Mouse (Mus musculus) liver, embryonic 12.5 days (tissue): Measurements from ENCODE around the gene Fxyd3. TPM values are rescaled to one million over a fixed set of nuclear protein-coding genes. Genes with fewer than 3 reads are reported as not detected.

ENCODE experiments used
- ATAC-seq: fragments of 200-750 bp; cut with Nextera tagmentation; 2 replicates; pipeline ENCODE4 v1.8.0; 2017; ENCODE audit warnings: moderate number of reproducible peaks, mild to moderate bottlenecking, moderate library complexity
- H3K27ac ChIP-seq: fragments of 300-500 bp; sonication (generic); 2 replicates; pipeline ENCODE4 v1.5.1; 2016; ENCODE audit warnings: mild to moderate bottlenecking
- H3K27me3 ChIP-seq: fragments of 300-500 bp; sonication (generic); replicated peaks from 2 replicates; pipeline ENCODE4 v1.6.1; 2016; ENCODE audit warnings: mild to moderate bottlenecking, moderate library complexity
- H3K36me3 ChIP-seq: fragments of 300-500 bp; sonication (generic); 2 replicates; pipeline ENCODE4 v1.6.1; 2016; ENCODE audit warnings: mild to moderate bottlenecking, moderate library complexity
- H3K4me1 ChIP-seq: fragments of 300-500 bp; sonication (generic); 2 replicates; pipeline ENCODE4 v1.6.1; 2016
- H3K4me2 ChIP-seq: fragments of 300-500 bp; sonication (generic); 2 replicates; pipeline ENCODE4 v1.6.1; 2016; ENCODE audit warnings: mild to moderate bottlenecking, moderate library complexity
- H3K4me3 ChIP-seq: fragments of 300-500 bp; sonication (generic); 2 replicates; pipeline ENCODE4 v1.5.1; 2016; ENCODE audit warnings: mild to moderate bottlenecking, moderate library complexity
- H3K9ac ChIP-seq: fragments of 300-500 bp; sonication (generic); 2 replicates; pipeline ENCODE4 v1.6.1; 2016; ENCODE audit warnings: mild to moderate bottlenecking, moderate library complexity
- H3K9me3 ChIP-seq: fragments of 300-500 bp; sonication (generic); replicated peaks from 2 replicates; pipeline ENCODE4 v1.6.1; 2016; ENCODE audit warnings: mild to moderate bottlenecking, moderate library complexity
- WGBS: fragments of 180-500 bp; shearing (Covaris S2); methylation state at CpG from one replicate; pipeline ENCODE4 v1.1.7; 2016; ENCODE audit not compliant: insufficient replicate concordance; 5-methylcytosine and 5-hydroxymethylcytosine counted together
- polyA plus RNA-seq: library from polyadenylated mRNA; unstranded; fragments of >200 nt; fragmentation: Nextera tagmentation; extraction: Ambion mirVana; gene quantifications from 2 replicates; pipeline ENCODE4 v1.2.1, GENCODE M21; 2016

Gene Fxyd3
- polyA plus RNA-seq, 1 experiment from 2014 or later, result 0.86 TPM

DNA sequence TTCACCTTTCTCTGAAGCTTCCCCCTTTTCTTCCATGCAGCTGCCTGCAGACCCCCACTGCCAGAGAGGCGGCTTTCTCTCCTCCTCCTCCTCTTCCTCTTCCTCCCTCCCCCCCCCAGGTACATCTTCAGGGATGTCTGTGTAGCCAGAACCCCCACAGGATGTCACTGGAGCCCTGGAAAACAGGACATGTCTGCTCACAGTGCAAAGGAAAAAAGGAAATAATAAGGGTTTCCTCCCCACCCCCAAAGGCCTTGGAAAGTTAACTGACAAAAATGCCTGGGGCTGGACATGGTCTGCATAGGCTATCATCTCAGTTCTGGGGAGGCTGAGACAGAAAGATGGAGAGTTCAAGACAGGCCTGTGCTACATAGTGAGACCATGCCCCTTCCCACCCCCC is 4.6 kb upstream of the Fxyd3 start:
- Histone ChIP-seq H3K36me3 (no peaks in the 10 kb centered on the region), H3K4me1 (0 out of 2 replicates have a peak, but pooled peaks cover 7% of the 10 kb centered on the region), H3K27me3 (no peaks in the 10 kb centered on the region), H3K9me3 (no peaks in the 10 kb centered on the region), H3K27ac (no peak overlapping the region), H3K4me3 (no peak overlapping the region), H3K4me2 (no peak overlapping the region), H3K9ac (no peak overlapping the region)
- 24% methylated on average over 1 of the region's 1 CpGs for WGBS
- no peak for ATAC-seq

DNA sequence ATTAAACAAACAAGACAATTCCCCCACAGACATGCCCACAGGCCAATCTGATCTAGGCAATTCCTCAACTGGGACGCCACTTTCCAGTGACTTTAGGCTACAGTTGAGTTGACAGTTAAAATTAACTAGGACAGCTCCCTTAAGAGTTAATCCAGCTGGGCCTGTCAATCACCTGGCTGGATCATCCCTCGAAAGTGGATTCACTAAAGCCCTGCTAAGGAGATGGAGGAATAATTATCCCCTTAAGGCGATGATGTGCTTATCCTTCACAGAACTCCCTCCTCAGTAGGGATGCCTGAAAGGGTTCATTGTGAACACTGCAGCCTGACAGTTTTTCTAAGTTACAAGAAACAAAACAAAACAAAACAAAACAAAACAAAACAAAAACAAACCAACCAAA is 4.1 kb upstream of the Fxyd3 start:
- no peak overlapping the region for H3K9ac ChIP-seq
- H3K27me3 ChIP-seq, result no peaks in the 10 kb centered on the region
- 0 out of 2 replicates have a peak, but pooled peaks cover 7% of the 10 kb centered on the region for H3K4me1 ChIP-seq
- no peak overlapping the region for H3K27ac ChIP-seq
- no peak for ATAC-seq
- H3K9me3 ChIP-seq, result no peaks in the 10 kb centered on the region
- H3K4me2 ChIP-seq, result no peak overlapping the region
- 58% methylated on average over 3 of the region's 3 CpGs for WGBS
- H3K36me3 ChIP-seq, result no peaks in the 10 kb centered on the region
- H3K4me3 ChIP-seq, result no peak overlapping the region

DNA sequence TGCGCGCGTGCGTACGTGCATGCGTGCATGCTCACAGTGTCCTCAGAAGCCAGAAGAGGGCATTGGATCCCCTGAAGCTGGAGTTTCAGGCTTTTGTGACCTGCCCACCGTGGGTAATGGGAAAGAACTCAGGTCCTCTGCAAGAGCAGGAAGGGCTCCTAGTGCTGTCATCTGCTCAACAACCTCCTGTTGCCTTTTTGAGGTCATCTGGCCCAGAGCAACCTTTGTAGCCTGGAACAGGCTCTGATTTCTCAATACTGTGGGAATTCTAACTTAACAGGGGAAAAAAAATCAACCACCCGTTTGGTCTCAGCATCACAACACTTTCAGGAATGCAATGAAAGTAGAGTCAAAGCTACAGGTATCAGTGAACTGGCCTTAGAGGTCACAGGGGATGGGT is 3.2 kb upstream of the Fxyd3 start:
- H3K27me3 ChIP-seq, result no peaks in the 10 kb centered on the region
- H3K9ac ChIP-seq, result no peak overlapping the region
- H3K4me1 ChIP-seq, result 0 out of 2 replicates have a peak, but pooled peaks cover 7% of the 10 kb centered on the region
- no peak overlapping the region for H3K27ac ChIP-seq
- WGBS, result 80% methylated on average over 8 of the region's 8 CpGs
- no peak for ATAC-seq
- no peak overlapping the region for H3K4me3 ChIP-seq
- H3K36me3 ChIP-seq, result no peaks in the 10 kb centered on the region
- no peaks in the 10 kb centered on the region for H3K9me3 ChIP-seq
- H3K4me2 ChIP-seq, result no peak overlapping the region

DNA sequence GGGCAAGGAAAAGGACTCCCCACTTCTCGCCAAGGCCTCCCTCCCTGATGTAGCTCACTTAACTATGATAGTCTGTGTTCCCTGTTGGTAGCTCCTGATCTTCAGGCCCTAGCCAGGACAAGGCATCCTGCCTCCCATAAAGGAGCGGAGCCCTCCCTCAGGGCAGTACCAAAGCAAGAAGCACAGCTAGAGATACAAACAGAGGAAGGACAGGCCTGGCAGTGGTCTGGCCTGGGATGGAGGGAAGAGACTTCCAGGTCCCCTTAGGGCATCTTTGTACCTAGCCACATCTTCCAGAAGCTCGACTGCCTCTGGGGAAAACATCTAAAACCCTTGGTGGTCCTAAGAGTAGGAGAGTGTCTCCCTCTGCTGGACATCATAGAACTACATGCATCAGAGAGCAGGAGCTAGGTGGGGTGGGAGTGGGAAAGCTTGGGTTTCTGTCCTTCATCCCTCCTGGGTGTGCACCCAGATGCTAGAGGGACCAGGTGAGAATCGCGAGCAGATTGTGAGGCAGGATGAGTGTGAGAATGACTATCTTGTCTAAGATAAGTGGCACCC is 1.5 kb upstream of the Fxyd3 start:
- H3K9me3 ChIP-seq, result no peaks in the 10 kb centered on the region
- no peaks in the 10 kb centered on the region for H3K27me3 ChIP-seq
- no peaks in the 10 kb centered on the region for H3K4me1 ChIP-seq
- no peak overlapping the region for H3K27ac ChIP-seq
- no peak overlapping the region for H3K4me2 ChIP-seq
- no peaks in the 10 kb centered on the region for H3K36me3 ChIP-seq
- WGBS, result 35% methylated on average over 5 of the region's 5 CpGs
- ATAC-seq, result no peak; the same call in 1 of the 2 replicates
- no peak overlapping the region for H3K4me3 ChIP-seq
- no peak overlapping the region for H3K9ac ChIP-seq

DNA sequence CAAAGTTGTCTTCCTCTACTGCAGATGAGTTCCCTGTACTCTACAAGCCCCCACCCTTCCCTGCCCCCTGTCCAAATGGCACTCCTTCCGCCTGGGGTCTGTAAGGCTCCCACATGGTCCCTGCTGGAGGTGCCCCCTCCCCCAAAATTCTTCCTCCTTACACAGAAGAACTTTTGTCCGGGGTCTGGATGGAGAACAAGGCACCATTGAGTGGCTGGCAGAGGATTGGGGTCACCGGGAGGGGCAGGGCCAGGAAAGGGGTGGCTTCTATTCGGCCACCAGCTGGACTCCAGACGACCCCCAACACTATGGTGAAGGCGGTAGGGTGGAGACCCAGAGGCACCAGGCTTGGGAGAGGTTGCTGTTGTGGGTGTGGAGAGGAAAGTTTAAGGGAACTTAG is 966 bp upstream of the Fxyd3 start:
- Histone ChIP-seq H3K9ac (no peak overlapping the region), H3K27ac (no peak overlapping the region), H3K4me2 (no peak overlapping the region), H3K4me3 (no peak overlapping the region), H3K4me1 (no peaks in the 10 kb centered on the region), H3K27me3 (no peaks in the 10 kb centered on the region), H3K9me3 (no peaks in the 10 kb centered on the region), H3K36me3 (no peaks in the 10 kb centered on the region)
- 39% methylated on average over 6 of the region's 6 CpGs for WGBS
- no peak for ATAC-seq

DNA sequence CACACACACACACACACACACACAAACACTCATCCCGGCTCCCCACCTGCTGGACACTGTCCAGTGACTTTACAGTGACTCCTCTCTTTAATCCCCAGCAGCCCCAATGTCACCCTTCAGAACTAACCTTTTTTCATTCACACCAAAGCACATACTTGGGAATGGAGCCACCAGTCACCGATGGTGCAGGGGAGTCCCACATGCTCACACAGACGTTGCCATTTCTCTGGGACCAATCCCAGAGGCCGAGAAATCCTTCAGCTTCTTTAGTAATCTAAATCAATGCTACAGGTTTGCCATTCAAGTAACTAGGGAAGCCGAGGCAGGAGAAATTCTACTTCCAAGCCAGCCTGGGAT is 1.8 kb downstream of the Fxyd3 start:
- Histone ChIP-seq H3K27me3 (no peaks in the 10 kb centered on the region), H3K27ac (no peak overlapping the region), H3K4me2 (no peak overlapping the region), H3K4me3 (no peak overlapping the region), H3K4me1 (no peaks in the 10 kb centered on the region), H3K9me3 (no peaks in the 10 kb centered on the region), H3K9ac (no peak overlapping the region), H3K36me3 (no peaks in the 10 kb centered on the region)
- 62% methylated on average over 5 of the region's 5 CpGs for WGBS
- no peak for ATAC-seq

DNA sequence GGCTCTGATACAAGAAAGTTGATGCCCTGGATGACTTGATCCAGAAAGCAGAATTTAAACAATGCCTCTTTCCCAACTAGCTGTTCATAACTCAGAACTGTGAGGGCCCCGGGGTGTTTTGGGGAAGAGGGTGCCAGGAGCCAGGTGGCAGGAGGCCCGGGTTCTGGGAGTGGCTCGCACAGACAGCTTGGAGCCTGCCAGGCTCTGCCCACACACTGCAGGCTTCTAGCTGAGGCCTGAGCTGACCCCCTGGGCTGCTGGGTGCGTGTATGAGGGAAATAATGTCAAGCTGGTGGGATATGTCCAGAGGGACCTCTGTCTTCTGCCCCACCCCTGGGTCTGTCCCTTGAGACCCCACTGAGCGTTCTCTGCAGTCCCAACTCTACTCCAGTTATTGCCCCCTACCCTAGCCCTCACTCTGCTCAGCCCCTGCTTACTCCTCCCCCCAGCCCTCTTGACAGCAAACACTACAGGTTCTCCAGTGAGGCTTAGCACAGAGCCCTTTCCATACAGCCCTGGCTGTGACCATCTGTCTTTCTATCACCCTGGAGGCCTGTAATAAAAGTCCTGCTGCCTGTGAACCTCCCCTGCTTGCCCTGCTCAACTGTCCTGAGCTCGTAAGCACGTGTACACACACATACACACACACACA is 2.3 kb downstream of the Fxyd3 start:
- Histone ChIP-seq H3K4me1 (no peaks in the 10 kb centered on the region), H3K36me3 (no peaks in the 10 kb centered on the region), H3K4me3 (no peak overlapping the region), H3K27ac (no peak overlapping the region), H3K9ac (no peak overlapping the region), H3K27me3 (no peaks in the 10 kb centered on the region), H3K4me2 (no peak overlapping the region), H3K9me3 (no peaks in the 10 kb centered on the region)
- WGBS, result 49% methylated on average over 7 of the region's 7 CpGs
- no peak for ATAC-seq

DNA sequence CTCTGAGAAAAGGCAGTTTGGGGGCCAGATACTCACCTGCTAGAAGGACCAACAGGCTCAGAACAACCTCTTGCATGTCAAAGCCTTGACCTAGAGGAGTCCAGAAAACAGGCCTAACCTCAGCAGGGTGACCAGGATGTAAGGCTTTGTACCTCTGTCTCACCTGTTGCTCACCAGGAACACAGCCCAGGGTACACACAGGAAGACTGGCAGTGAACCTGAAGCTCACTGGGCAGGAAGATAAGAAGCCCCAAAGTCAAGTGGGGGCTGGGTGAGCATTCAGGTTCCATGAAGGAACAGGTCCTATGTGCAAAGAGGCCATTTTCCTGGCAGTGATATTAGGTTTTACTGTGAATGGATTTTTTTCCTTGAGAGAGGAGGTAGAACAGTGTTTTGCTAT is 3.0 kb downstream of the Fxyd3 start:
- Histone ChIP-seq H3K27me3 (no peaks in the 10 kb centered on the region), H3K27ac (no peak overlapping the region), H3K4me1 (no peaks in the 10 kb centered on the region), H3K4me2 (no peak overlapping the region), H3K36me3 (no peaks in the 10 kb centered on the region), H3K9me3 (no peaks in the 10 kb centered on the region), H3K9ac (no peak overlapping the region), H3K4me3 (no peak overlapping the region)
- ATAC-seq, result no peak

DNA sequence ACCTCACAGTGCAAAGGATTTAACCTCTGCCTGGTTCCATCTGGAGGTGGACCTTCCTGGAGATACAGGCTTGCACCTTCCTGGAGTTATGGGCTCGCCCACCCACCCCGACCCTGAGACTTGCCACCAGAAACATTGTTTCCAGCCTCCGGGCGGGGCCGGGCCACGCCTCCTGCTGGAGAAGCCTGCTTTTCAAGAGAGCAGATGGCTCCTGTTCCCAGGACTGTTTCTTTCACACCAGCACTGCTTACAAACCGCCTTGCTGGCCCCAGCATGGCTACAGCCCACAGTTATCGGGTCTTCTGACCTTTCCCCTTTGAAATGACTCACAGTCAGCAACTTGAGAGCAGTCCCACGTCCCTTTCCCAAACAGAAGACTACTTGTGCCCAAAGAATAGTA is 4.2 kb downstream of the Fxyd3 start:
- Histone ChIP-seq H3K27ac (no peak overlapping the region), H3K4me1 (no peaks in the 10 kb centered on the region), H3K4me2 (no peak overlapping the region), H3K9me3 (no peaks in the 10 kb centered on the region), H3K9ac (no peak overlapping the region), H3K4me3 (no peak overlapping the region), H3K36me3 (no peaks in the 10 kb centered on the region), H3K27me3 (peaks cover 5% of the 10 kb centered on the region; the same call in 1 of the 2 replicates)
- no peak for ATAC-seq
- 45% methylated on average over 9 of the region's 9 CpGs for WGBS

DNA sequence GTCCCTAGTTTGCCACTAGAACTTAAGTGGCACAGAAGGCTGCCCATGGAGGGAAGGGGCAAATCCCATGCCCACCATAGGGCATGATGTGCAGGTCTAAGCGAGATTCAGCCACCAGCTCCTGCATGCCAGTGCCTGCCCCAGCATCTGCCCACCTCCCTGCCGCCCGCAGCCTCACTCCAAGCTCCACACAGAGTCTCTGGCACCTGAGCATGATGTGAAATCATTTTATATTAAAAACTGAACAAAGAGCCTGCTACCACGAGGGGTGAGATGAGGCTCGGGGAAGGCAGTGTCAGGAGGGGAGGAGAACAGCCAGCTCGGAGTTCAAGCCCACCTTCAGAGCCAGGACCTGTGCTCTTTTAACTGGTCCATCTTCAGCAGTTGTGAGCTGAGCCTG is 6.2 kb downstream of the Fxyd3 start:
- Histone ChIP-seq H3K36me3 (no peaks in the 10 kb centered on the region), H3K4me1 (no peaks in the 10 kb centered on the region), H3K9me3 (no peaks in the 10 kb centered on the region), H3K4me2 (no peak overlapping the region), H3K9ac (no peak overlapping the region), H3K4me3 (no peak overlapping the region), H3K27ac (no peak overlapping the region), H3K27me3 (peaks cover 10% of the 10 kb centered on the region; the same call in 1 of the 2 replicates)
- WGBS, result 60% methylated on average over 6 of the region's 6 CpGs
- no peak for ATAC-seq

DNA sequence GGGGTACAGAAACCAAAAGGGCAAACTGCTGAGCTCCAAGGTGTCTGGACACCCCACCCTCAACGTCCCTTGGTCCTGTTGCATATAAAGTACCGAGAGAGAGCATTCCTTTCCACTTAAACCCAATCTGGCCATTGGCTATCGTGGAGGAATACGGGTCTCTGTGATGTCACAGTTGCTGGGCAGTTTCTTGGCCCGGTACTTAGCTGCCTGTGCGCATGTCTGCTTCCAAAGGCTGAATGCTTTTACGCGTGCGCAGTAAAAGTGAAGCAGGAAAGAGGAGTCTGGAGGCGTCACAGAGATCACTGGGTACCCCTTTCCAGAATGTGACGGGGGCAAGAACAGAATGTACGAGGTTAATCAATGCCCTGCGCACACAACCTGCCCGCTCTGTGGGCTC is 7.0 kb downstream of the Fxyd3 start:
- WGBS, result 76% methylated on average over 14 of the region's 14 CpGs
- ATAC-seq, result no peak
- no peaks in the 10 kb centered on the region for H3K4me1 ChIP-seq
- H3K27ac ChIP-seq, result no peak overlapping the region
- H3K27me3 ChIP-seq, result peaks cover 10% of the 10 kb centered on the region; the same call in 1 of the 2 replicates
- H3K4me2 ChIP-seq, result no peak overlapping the region
- no peak overlapping the region for H3K9ac ChIP-seq
- no peaks in the 10 kb centered on the region for H3K9me3 ChIP-seq
- H3K4me3 ChIP-seq, result no peak overlapping the region
- H3K36me3 ChIP-seq, result no peaks in the 10 kb centered on the region

DNA sequence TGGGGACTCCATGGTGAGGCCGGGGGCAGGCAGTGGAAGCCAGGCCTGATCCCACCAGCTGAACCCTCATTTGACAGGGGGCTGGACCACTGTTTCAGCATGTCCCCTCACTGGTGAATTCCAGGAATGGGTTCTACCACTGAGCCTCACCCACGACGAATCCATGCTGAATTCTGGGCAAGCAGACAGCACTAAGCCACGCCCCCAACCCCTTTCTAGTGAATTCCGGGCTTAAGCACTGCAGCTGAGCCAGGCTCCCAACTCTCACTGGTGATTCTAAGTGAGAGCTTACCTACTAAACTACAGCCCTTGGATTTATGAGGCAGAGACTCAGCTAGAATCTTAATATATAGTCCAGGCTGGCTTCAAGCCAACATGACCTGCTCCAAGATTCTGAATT is 8.7 kb downstream of the Fxyd3 start:
- Histone ChIP-seq H3K4me2 (no peak overlapping the region), H3K4me1 (no peaks in the 10 kb centered on the region), H3K27ac (no peak overlapping the region), H3K4me3 (no peak overlapping the region), H3K9ac (no peak overlapping the region), H3K27me3 (peaks cover 10% of the 10 kb centered on the region; the same call in 1 of the 2 replicates), H3K36me3 (no peaks in the 10 kb centered on the region), H3K9me3 (no peaks in the 10 kb centered on the region)
- no peak for ATAC-seq
- WGBS, result 45% methylated on average over 5 of the region's 5 CpGs

DNA sequence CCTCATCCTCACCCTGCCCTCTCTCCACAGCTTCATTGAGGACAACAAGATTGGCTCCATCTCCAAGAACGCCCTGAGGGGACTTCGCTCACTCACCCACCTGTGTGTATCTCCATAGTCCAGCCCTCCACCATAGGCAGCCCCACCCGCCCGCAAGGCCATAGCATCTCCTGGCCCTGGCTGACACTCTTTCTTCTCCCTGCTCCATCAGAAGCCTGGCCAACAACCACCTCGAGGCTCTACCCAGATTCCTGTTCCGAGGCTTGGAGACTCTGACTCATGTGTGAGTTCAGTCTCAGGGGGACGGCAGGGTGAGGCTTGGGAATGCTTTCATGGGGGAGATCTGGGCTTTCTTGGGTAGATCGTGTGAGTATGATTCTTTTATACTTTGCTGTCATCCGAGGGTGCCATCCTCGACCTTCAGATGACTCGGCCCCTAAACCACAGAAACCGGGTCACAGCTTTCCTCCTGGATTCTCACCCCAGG is 13.4 kb downstream of the Fxyd3 start:
- Histone ChIP-seq H3K27me3 (peaks cover 10% of the 10 kb centered on the region; the same call in 1 of the 2 replicates), H3K4me1 (no peaks in the 10 kb centered on the region), H3K9ac (no peak overlapping the region), H3K4me3 (no peak overlapping the region), H3K9me3 (no peaks in the 10 kb centered on the region), H3K36me3 (no peaks in the 10 kb centered on the region), H3K4me2 (no peak overlapping the region), H3K27ac (no peak overlapping the region)
- WGBS, result 65% methylated on average over 12 of the region's 12 CpGs
- no peak for ATAC-seq
